Mouse (Mus musculus) cerebral cortex, adult 2 months (tissue): ENCODE results near the gene Tmem114.

ENCODE experiments used
- WGBS: fragments of 180-500 bp; shearing (Covaris S2); methylation state at CpG from one replicate; pipeline ENCODE4 v1.1.7; 2018; 5-methylcytosine and 5-hydroxymethylcytosine counted together

The Tmem114 gene

DNA sequence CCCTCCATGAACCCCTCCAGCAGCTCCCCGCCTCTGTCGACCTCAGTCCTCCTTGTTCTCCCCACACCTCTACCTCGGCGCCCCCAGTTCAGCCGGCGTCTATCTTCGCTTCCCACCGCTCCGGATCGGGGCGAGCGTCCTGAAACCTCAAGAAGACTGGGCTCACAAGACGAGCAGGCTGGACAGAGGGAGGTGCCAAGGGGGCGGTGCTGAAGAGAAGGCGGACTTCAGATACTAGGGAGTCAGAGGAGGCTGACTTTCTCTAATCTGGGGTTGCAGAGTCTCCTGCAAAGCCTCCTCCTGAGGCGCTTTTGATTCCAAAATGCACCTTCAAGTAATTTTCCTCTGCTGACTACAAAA, at the start of gene Tmem114:
Gene Tmem114 (minus strand): TSS at position 166 of the 360 bp plus-strand sequence.
- 2% methylated on average over 16 of the region's 16 CpGs for WGBS

DNA sequence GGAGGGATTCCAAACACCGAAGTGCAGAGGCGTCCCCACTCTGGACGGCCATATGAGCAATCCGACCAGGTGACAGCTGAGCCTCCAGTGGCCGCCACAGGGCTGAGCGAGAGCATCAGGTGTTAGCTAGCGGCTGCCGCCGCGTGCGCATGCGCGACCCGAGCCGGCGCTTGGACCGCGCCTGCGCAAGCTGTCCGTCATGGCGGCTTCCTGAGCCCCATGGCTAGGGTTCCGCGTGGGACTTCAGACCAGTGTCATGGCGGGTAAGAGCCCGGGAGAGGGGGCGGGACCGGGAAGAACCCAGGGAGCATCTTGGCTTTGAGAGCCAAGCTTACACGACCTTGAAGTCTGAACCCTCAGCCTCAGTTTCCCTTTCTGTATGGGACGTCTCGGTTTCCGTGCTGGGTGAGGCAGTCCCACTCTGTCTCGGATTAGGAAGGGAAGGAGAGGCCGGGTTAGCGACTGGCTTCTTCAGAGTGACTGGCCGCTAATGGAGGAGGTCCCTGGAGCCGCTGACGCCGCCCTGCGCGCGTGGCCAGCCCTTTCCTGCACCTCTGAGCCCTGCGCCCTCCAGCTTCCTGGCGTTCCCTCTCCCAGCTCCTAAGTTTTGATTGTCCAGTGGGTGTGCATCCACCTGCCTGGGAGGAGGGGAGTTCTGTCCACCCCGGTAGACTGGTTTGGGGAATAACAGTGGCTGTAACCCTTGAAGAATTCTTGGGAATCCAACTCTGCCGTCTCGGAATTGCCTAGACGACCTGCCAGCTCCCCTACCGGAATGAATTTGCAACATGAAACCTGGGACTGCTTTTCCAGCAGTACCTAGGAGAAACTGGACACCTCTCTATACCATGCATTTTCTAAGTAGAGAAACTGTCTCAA, 45.9 kb upstream of the Tmem114 start, which contains the start of gene Mettl22:
Gene Mettl22 (plus strand): TSS at position 186 of the 879 bp plus-strand sequence.
- under 1% methylated on average over 48 of the region's 48 CpGs for WGBS

DNA sequence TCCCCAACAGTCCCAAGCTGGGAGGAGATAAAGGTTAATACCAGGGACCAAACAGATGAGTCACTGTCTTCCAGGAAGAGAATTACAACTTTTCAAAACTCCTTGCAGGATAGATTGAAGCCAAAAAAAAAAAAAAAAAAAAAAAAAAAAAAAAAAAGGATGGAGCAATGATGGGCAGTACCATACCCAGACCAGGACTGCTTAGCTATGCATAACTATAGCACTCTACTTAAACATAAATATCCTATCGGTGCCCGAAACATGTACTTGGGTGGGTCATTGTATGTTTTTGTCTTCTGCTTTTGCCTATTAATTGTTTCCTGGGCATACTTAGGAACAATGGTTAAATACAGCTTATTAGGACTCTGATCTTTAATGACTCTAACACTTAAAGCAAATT, 45.2 kb upstream of the Tmem114 start:
- WGBS, result 72% methylated on average over 2 of the region's 2 CpGs

DNA sequence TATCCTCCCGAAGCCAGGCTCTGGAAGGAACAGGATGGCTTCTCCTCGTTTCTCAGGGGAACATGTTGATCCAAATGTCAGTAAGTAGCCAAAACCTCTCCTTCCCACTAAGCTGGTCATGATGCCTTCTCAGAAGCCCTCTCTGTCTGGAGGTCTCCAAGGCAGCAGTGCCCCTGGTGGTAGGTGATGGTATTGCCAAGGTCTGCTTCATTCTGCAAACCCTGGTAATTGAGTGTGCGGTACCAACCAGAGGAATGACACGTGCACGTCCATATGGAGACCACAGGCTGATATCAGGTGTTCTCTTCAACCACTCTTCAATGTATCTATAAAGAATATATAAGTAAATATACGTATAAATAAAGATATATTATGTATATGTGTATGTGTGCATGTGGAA, 34.2 kb upstream of the Tmem114 start:
- 30% methylated on average over 6 of the region's 6 CpGs for WGBS

DNA sequence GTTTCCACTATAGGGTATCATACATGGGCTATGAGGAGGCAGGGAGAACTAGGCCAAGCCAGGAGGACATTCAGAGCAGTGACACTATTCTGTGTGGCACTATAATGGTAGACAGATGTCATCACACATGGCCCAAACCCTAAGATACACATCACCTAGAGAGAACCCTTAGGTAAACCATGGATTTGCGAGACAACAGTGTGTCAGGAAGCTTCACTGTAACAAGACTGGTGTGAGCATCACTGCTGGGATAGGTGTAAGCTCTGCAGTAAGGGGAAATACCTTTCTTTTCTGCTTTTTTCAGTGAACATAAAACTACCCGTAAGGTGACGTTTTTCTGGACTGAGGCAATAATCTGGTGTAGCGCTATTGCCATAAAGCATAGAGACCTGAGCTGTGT, 33.5 kb upstream of the Tmem114 start:
- WGBS, result 95% methylated on average over 4 of the region's 4 CpGs

DNA sequence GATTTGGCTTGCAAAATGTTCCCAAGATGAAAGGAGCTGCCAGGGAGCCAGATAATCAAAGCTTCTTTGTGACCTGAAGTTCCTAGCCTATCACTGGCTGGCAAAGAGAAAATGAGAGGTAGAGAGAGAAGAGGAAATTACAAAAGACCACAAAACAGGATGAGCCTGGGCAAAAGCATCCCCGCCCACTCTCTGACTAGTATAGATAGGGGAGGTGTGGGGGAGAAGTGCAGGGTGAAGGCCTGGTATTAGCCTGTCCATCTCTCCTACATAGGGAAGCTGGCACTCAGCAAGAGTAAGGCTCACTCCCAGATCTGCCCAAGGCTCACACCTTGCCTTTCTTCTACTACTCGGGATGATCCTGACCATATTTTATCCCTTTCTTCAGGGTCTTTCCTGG, 30.3 kb upstream of the Tmem114 start:
- WGBS, result 67% methylated on average over 2 of the region's 2 CpGs

DNA sequence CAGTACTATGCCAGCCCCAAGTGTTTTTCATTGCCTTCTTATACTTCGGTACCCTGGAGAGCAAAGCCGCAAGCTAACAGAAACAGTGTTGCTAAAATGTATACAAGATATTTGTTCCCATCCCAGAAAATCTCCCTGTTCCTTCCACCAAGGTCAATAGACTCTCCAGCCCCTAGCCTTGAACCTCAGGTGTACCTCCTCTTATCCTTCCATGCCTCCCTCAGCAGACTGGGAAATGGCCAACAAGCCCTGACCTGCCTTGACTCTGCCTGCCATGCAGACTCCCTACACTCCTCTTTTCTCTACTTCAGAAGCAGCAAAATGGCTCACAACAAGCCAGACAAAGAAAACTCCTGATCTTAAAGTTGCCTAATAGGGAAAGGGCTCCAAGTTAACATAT, 28.4 kb upstream of the Tmem114 start:
- WGBS, result 97% methylated on average over 2 of the region's 2 CpGs

DNA sequence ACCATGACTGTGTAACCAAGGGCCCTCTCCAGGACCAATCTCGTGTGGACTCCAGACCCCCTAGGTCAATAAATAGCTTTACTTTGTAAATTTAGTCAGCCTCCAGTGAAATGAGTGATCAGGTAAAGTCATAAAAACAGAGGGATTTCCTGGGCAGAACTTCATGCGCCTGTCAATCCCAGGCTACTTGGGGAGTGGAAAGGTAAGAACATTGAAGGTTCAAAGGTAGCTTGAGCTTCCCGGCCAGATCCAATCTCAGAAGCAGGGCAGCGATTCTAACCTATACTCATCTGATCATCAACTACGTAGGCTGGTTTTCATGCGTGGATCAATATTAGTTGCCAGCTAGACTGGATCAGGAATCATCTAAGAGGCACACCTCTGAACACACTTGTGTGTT, 21.3 kb upstream of the Tmem114 start:
- WGBS, result 91% methylated on average over 6 of the region's 6 CpGs

DNA sequence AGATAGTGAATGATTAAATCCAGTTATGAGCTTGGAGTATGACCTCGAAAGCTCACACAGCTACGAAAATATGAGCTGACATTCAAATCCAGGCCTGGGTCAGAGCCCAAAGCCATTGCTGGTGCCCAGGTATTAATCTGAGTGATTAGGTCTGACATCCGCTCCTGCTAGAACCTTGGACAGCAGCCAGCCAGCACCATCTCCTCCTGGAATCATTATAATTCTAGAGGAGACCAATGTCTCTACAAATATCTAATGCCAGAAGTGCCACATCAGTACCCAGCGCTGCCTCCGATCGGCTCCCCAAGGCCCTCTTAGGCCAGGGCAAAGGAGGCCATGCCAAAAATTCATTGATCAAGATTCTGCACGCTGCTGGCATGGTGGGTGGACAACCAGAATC, 20.0 kb upstream of the Tmem114 start:
- 80% methylated on average over 7 of the region's 7 CpGs for WGBS

DNA sequence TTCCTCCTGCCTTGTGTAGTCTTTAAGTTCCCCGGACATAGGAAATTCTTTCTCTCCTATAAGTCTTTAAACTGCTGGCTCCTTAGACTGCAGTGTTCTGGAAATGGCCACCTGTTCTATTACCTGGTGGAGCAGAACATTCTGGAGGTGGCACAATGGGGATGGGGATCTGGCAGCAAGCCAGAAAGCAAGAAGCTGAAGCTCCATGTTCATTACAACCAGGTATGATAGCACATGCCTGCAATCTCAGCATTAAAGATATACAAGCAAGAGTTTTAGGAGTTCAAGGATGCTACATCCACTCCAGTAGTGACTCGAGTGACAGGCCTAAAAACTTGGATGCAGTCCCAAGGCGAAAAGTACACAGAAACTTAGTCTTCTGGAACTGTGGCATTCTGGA, 7.7 kb upstream of the Tmem114 start:
- WGBS, result 91% methylated on average over 3 of the region's 3 CpGs

DNA sequence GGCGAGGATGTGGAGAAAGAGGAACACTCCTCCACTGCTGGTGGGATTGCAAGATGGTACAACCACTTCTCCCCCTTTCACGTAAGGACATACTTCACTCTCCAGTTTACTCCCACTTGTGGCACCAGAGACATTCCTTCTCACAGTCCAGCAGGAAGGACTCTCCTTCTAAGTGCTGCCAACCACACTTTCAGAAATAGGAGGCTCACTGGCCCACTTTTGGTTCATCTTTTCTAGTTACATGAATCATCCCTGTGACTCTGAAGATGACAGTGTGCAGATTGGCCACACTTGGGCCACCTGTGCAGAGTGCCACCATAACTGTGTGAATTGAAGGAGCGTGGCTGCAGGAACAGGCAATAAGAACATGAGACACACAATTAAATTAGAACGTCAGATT, 4.6 kb upstream of the Tmem114 start:
- 62% methylated on average over 4 of the region's 4 CpGs for WGBS

DNA sequence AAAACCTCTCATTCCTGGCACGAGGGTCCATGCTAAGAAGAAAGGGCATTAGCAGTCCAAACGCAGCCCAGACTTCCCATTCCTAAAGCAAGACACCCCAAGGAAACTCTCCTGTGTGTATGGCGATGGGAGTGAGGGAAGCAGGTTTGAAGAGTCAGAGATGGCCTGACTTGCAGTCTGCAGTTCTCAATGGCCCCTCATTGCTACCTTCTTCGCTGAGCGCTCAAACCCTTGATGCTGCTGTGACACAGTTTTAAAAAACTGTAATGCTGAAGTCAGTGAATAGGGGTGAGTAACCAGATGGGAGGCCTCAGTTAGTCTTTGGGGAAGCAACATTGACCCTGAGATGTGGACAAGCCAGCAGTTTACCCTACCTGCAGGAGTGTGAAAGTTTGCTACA, 800 bp upstream of the Tmem114 start:
- WGBS, result 86% methylated on average over 5 of the region's 5 CpGs

DNA sequence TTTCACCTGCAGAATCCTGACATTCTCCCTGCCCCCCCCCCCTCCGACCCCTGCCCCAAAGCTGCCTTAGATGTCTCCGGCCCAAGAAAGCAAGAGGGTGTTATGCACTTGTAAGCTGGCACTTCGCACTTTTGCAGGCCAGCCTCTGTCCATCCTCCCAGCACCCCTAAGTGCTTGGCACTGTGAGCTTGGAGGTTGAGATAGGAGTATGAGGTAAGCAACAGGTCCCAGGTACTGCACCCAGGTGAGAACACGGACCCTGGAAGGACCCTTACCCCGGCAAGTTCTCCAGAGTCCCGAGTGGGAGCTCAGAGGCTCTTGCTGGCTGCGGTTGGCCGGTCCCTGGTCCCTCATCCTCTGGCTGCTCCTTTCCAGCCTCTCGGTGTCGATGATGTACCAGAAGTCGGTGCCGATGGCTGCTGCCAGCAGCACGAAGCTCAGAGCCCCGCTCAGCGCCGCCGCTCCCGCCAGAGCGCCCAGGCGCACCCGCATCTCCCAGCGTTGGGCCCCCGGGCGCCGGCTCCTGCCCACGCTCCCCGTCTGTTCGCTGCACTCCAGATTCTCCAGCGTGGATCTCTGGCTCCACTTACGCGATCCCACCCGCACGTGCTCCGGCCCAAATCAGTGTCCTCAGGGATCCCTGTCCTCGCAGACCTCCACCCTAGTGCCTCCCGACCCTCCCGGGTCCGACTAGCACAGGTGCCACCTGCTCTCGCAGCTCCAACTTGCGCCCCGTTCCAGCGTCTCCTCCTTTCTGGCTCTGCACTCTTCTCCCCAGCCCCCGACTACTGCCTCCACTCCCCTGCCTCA, 570 bp downstream of the Tmem114 start:
- WGBS, result 4% methylated on average over 43 of the region's 43 CpGs

DNA sequence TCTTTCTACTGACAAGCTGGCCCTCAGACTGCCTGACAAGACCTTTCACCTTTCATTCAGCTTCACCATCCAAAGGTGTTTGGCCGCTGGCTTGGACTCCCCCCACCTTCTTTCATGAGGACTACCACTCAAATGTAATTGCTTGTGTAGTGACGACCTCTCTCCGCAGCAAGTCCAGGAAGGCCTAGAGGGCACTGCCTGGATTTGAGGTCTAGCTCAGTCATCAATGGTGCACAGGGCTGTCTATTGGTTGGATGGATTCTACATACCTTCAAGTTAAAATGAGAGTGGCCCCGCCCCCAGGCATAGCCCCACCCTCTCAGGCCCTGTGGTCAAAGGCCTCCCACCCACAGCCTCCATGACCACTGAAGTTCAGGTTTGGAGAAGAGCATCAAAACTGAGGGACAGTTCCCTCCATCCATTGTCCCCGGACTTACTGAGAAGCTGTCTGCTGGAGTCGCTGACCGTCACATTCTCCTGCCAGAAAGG, 1.3 kb downstream of the Tmem114 start:
- 65% methylated on average over 7 of the region's 7 CpGs for WGBS

DNA sequence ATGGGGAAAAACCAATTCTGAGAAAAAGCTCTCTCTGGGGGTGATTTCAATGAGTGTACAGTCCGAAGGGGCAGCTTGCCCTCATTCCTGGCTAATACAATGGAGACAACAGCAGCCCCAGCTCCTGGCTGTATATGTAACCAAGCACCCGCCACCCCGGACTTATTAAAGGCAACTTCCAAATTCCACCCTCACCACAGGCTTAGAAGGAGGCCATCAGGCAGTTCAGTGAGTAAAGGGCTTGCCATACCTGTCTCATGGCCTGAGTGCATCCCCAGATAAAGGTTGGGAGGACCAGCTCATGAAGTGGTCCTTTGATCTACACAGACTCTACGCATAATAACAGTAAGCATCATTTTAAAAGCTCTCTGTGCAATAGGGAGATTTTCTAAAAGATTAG, 4.1 kb downstream of the Tmem114 start:
- 90% methylated on average over 4 of the region's 4 CpGs for WGBS

DNA sequence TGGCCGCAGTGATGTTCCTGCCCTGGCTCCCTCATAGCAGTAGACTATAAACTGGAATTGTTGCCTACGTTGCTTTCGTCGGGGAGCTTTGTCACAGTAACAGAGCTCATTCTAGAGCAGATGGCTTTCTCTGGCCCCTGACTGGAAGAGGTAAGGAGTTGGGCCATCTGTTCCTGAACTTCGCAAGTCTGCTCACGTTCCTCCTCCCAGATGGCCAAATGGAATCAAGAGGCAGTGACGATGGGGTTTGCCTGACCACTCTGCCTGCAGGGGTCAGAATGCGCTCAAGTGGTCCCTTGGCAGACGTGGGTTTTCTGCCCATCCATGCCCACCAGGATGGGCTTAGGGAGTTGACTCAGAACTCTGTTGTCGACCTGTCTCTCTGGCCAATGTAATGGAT, 4.6 kb downstream of the Tmem114 start:
- 79% methylated on average over 10 of the region's 10 CpGs for WGBS

DNA sequence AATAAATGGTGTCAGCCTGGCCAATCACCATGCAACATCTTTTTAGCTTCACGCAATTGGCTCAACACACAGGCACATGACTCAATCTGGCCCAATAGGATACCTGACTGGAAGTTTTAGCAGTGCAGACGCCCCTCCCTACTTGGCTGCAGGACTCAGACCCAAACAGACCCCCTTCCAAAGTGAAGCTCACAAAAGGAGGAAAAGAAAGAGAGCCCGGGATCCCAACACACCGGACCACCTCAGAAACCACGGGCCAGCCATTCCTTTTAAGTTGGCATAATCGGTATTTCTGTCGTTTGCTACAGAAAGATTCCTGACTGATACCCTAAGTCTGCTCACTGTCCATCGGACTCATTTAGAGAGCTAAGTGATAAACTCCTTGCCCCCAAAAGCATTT, 5.3 kb downstream of the Tmem114 start:
- 94% methylated on average over 8 of the region's 8 CpGs for WGBS

DNA sequence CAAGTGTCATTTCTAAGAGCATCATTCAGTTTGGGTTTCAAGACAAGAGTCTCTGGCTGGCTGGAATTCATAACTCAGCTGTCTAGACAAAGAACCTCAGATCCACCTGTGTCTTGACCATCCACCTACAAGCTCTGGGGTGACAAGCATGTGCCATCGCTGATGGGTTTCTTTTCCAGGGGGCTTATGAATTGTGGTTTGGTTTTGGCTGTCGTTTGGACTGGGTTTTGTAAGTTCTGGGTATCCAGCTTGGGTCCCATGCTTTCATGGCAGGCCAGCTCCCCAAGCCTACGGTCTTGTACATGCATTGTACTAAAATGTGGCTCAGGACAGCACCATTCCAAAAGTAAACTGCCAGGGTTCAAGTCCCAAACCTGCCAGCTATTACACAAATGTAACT, 6.8 kb downstream of the Tmem114 start:
- 87% methylated on average over 3 of the region's 3 CpGs for WGBS

DNA sequence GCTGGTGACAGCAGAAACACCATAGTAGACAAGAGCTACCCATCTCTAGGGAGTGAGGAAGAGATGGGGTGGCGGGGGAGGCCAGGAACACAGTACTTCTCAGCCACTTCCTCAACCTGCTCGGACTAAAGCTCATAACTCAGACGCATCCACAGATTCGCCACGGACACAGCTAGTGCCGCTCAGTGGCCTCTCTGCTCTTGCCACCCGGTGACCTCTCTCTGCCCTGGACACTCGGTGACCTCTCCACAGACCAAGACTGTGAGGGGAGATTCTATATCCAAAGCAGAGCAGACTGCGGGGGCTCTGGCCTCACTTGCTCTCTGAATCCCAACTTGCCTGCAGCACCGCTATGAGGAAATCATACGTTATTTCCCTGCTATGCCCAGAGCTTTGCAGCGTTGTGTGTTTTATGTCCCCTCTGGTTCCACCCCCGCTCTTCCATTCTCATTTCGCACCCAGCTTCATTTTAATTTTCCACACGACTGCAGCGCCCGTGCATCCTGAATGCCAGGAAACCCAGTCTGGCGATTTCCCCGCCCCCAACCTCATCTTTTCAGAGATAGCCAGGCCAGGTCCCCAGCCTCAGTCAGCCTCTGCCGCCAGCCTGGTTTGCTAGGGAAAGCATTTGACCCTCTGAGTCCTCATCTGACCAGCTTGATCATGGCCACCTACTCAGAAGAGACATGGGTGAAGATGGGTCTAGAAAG, 7.8 kb downstream of the Tmem114 start:
- 54% methylated on average over 20 of the region's 20 CpGs for WGBS

DNA sequence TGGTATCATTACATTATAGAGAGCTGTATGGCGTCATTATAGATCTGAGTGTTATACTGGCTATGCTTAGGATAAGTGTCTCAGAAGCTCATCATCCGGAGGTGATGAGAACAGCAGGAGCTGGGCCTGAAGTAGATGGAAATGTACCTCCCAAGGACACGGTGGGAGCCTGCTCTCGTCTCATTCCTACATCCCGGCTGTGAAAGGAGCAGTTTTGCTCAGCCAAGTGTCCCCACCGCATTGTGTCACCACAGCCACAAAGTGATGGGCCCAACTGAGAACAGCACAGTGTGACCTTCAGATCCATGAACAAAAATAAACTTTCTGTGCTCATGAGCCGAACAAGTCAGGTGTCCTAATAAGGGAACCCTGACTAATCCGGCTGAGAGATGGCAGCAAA, 8.9 kb downstream of the Tmem114 start:
- WGBS, result 82% methylated on average over 8 of the region's 8 CpGs

DNA sequence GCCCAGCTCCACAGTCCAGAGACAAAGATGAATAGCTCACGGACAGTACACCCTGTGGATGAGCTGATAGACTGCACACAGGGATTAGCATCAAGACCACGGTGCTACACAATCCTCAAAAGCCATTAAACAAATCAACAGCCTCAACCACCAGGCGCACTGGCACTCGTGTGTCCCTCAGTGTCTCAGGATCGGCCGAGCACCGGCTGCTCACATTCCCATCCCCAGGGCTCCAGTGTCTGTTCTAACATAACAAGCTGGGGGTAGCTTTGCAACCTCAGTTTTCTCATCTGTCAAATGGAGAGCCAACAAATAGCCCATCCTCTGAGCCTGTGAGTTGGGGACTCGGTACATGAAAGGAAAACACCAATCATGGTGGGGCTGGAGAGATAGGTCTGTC, 11.5 kb downstream of the Tmem114 start:
- WGBS, result 82% methylated on average over 8 of the region's 8 CpGs

DNA sequence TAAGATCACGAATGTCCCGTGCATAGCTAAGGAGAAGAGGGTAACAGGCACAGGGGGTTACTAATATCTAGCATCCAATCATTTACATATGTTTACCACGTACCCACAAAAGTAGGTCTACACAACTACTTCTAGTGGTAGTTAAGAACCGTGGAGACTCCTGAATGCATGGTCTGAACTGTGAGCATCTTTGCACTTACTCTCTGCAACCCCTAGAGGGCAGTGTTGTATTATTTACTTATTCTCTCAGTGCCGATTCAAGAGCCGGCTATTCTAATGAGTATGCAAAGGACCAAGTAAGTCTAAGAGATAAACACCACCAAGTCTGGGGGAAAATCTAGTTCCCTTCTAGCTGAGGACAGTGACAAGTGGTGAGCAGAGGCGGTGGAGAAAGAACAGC, 12.7 kb downstream of the Tmem114 start:
- WGBS, result 14% methylated on average over 7 of the region's 7 CpGs
